Mouse (Mus musculus): ENCODE measurements at regions not wholly inside any gene's neighbourhood (a gene's known extent, or its start where the extent isn't known, plus 50 kb on each side); places are given as distances from the start of the nearest gene placed in this dataset.
A peak's percentile ranks its signal among the peaks of the same experiment; 100 is the strongest.

GRCm38 (mm10) chr2:160186106-160186505, 147.9 kb downstream of the Gm826 start:
- no peak for DNase-seq

- DNase-seq, result peak; percentile 12
These were observed 162.9 kb downstream of the Gm826 start for GRCm38 (mm10) chr2:160170975-160171515.

- no peak for DNase-seq
These were observed 175.2 kb downstream of the Gm826 start for GRCm38 (mm10) chr2:160158599-160159261.

GRCm38 (mm10) chr2:160153781-160154180, 180.2 kb downstream of the Gm826 start:
- DNase-seq, result no peak

- no peak for DNase-seq
These were observed 181.9 kb downstream of the Gm826 start for GRCm38 (mm10) chr2:160152101-160152500.

- no peak for DNase-seq
These were observed 185.0 kb downstream of the Gm826 start for GRCm38 (mm10) chr2:160148936-160149335.

- no peak for DNase-seq
These were observed 185.4 kb downstream of the Gm826 start for GRCm38 (mm10) chr2:160148516-160148915.

GRCm38 (mm10) chr2:160148031-160148430, 185.9 kb downstream of the Gm826 start:
- DNase-seq, result no peak

GRCm38 (mm10) chr2:160140166-160140740, 193.7 kb downstream of the Gm826 start:
- no peak for DNase-seq

GRCm38 (mm10) chr2:160138091-160138490, 195.9 kb downstream of the Gm826 start:
- DNase-seq, result no peak

GRCm38 (mm10) chr2:160131797-160132196, 202.2 kb downstream of the Gm826 start:
- DNase-seq, result no peak

GRCm38 (mm10) chr2:160131386-160131785, 202.6 kb downstream of the Gm826 start:
- no peak for DNase-seq

GRCm38 (mm10) chr2:160117148-160117547, 216.8 kb downstream of the Gm826 start:
- no peak for DNase-seq

GRCm38 (mm10) chr2:160111176-160111692, 222.7 kb downstream of the Gm826 start:
- no peak for DNase-seq

GRCm38 (mm10) chr2:160093078-160093477, 240.9 kb downstream of the Gm826 start:
- DNase-seq, result no peak

- DNase-seq, result no peak
These were observed 248.0 kb downstream of the Gm826 start for GRCm38 (mm10) chr2:160085999-160086398.

- DNase-seq, result no peak
These were observed 250.3 kb downstream of the Gm826 start for GRCm38 (mm10) chr2:160083674-160084073.

- no peak for DNase-seq
These were observed 251.8 kb downstream of the Gm826 start for GRCm38 (mm10) chr2:160082106-160082653.

GRCm38 (mm10) chr2:160075694-160076093, 258.3 kb downstream of the Gm826 start:
- no peak for DNase-seq

GRCm38 (mm10) chr2:160070441-160070840, 263.5 kb downstream of the Gm826 start:
- no peak for DNase-seq

GRCm38 (mm10) chr2:160068772-160069171, 265.2 kb downstream of the Gm826 start:
- no peak for DNase-seq

- no peak for DNase-seq
These were observed 266.1 kb downstream of the Gm826 start for GRCm38 (mm10) chr2:160067904-160068303.

GRCm38 (mm10) chr2:160066491-160067303, 267.3 kb downstream of the Gm826 start:
- DNase-seq, result peak; percentile 83

All from kidney, postnatal 14 days (tissue).